Mouse (Mus musculus) G1E (cell line): ENCODE measurements around the gene Myo1c.

Experiments
- CTCF ChIP-seq: IDR thresholded peaks from 2 replicates; pipeline ENCODE4 v1.5.1; 2012; ENCODE audit warnings: low read depth, low read length, inconsistent platforms, mixed read lengths
- GATA1 ChIP-seq: IDR thresholded peaks from 2 replicates; pipeline ENCODE4 v1.6.1; 2012; ENCODE audit warnings: borderline replicate concordance, low read length, inconsistent platforms, mixed read lengths
- GATA2 ChIP-seq: IDR thresholded peaks from 2 replicates; pipeline ENCODE4 v1.6.1; 2012; ENCODE audit warnings: low read depth, low read length, inconsistent platforms, borderline replicate concordance
- POLR2AphosphoS5 ChIP-seq: IDR thresholded peaks from 2 replicates; pipeline ENCODE4 v1.6.1; 2012; ENCODE audit warnings: low read depth, low read length, inconsistent platforms; ENCODE audit not compliant: insufficient replicate concordance
- TAL1 ChIP-seq: conservative IDR thresholded peaks from 2 replicates; pipeline ENCODE4 v1.6.1; 2012; ENCODE audit warnings: low read depth, low read length, inconsistent platforms, mixed read lengths

DNA sequence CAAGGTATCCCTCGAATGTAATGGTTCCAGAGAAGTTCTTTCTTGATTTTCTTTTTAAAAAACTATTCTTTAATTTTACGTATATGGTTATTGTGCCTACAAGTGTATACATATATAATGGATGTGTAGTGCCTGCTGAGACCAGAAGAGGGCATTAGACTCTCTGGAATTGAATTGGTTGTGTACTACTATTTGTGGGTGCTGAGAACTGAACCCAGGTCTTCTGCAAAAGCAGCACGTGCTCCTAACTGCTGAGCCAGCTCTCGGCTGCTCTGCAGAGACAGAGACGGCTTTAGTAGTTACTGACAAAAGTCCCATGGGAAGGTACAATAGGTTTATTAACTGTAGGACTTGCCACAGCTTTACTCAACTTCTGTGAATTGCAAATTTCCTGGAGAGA, 34.2 kb downstream of the Myo1c start:
- TF ChIP-seq CTCF: no peak
- no peak for TF ChIP-seq TAL1
- no peak for TF ChIP-seq POLR2AphosphoS5
- TF ChIP-seq GATA1: no peak
- no peak for TF ChIP-seq GATA2
